Mouse (Mus musculus) limb, embryonic 11.5 days (tissue): Measurements from ENCODE around the gene Phactr1. TPM values are rescaled to one million over a fixed set of nuclear protein-coding genes. Genes with fewer than 3 reads are reported as not detected.

ENCODE experiments used
- ATAC-seq: fragments of 200-750 bp; cut with Nextera tagmentation; 2 replicates; pipeline ENCODE4 v1.8.0; 2017; ENCODE audit warnings: low read depth; ENCODE audit not compliant: insufficient number of reproducible peaks, low FRiP score, low TSS enrichment
- DNase-seq: peaks from one replicate; pipeline ENCODE4 v3.0.0-alpha.2; 2015; ENCODE audit warnings: low spot score
- H3K27ac ChIP-seq: fragments of 300-500 bp; sonication (generic); replicated peaks from 2 replicates; pipeline ENCODE4 v1.5.1; 2014; ENCODE audit warnings: low read depth, mild to moderate bottlenecking, low read length
- H3K27me3 ChIP-seq: fragments of 300-500 bp; sonication (generic); 2 replicates; pipeline ENCODE4 v1.6.1; 2014; ENCODE audit warnings: mild to moderate bottlenecking, low read length, mixed read lengths; ENCODE audit not compliant: control insufficient read depth, insufficient read depth
- H3K36me3 ChIP-seq: fragments of 300-500 bp; sonication (generic); 2 replicates; pipeline ENCODE4 v1.6.1; 2014; ENCODE audit warnings: mild to moderate bottlenecking, low read length, moderate library complexity, mixed read lengths; ENCODE audit not compliant: control insufficient read depth, insufficient read depth
- H3K4me1 ChIP-seq: fragments of 300-500 bp; sonication (generic); 2 replicates; pipeline ENCODE4 v1.6.1; 2014; ENCODE audit warnings: low read length, mixed read lengths; ENCODE audit not compliant: control insufficient read depth, insufficient read depth
- H3K4me2 ChIP-seq: fragments of 300-500 bp; sonication (generic); 2 replicates; pipeline ENCODE4 v1.6.1; 2014; ENCODE audit warnings: low read depth, mild to moderate bottlenecking, moderate library complexity; ENCODE audit not compliant: severe bottlenecking
- H3K4me3 ChIP-seq: fragments of 300-500 bp; sonication (generic); 2 replicates; pipeline ENCODE4 v1.5.1; 2014; ENCODE audit warnings: low read depth, low read length
- H3K9ac ChIP-seq: fragments of 300-500 bp; sonication (generic); 2 replicates; pipeline ENCODE4 v1.6.1; 2014; ENCODE audit warnings: mild to moderate bottlenecking, low read length
- H3K9me3 ChIP-seq: fragments of 300-500 bp; sonication (generic); 2 replicates; pipeline ENCODE4 v1.6.1; 2016; ENCODE audit warnings: low read length; ENCODE audit not compliant: control insufficient read depth
- WGBS: fragments of 180-500 bp; shearing (Covaris S2); extraction: QIAGEN DNeasy Blood & Tissue Kit; methylation state at CpG from one replicate; pipeline ENCODE4 v1.1.7; 2014; 5-methylcytosine and 5-hydroxymethylcytosine counted together
- polyA plus RNA-seq: library from polyadenylated mRNA; unstranded; fragments of >200 nt; fragmentation: Nextera tagmentation; extraction: Ambion mirVana; gene quantifications from 2 replicates; pipeline ENCODE4 v1.2.1, GENCODE M21; 2014

Phactr1 gene
- polyA plus RNA-seq, 1 experiment from 2014 or later: 5.4 TPM

GRCm38 (mm10) chr13:42982646-42983045 lies 302.2 kb downstream of the Phactr1 start:
- Histone ChIP-seq H3K27ac (no peak overlapping the region), H3K4me1 (no peaks in the 10 kb centered on the region), H3K4me3 (no peak overlapping the region), H3K36me3 (no peaks in the 10 kb centered on the region), H3K27me3 (no peaks in the 10 kb centered on the region), H3K9me3 (no peaks in the 10 kb centered on the region), H3K9ac (no peak overlapping the region), H3K4me2 (no peak overlapping the region)
- DNase-seq (no peak), ATAC-seq (no peak)
- WGBS: 85% methylated on average over 9 of the region's 9 CpGs

GRCm38 (mm10) chr13:42985806-42986205 lies 305.4 kb downstream of the Phactr1 start:
- no peak for DNase-seq
- Histone ChIP-seq H3K36me3 (no peaks in the 10 kb centered on the region), H3K27ac (no peak overlapping the region), H3K9ac (no peak overlapping the region), H3K4me2 (no peak overlapping the region), H3K27me3 (no peaks in the 10 kb centered on the region), H3K4me1 (no peaks in the 10 kb centered on the region), H3K4me3 (no peak overlapping the region), H3K9me3 (no peaks in the 10 kb centered on the region)
- no peak for ATAC-seq
- 68% methylated on average over 7 of the region's 7 CpGs for WGBS

- no peaks in the 10 kb centered on the region for H3K9me3 ChIP-seq
- DNase-seq: no peak
Observed at GRCm38 (mm10) chr13:42987931-42988579, 307.6 kb downstream of the Phactr1 start.

DNA sequence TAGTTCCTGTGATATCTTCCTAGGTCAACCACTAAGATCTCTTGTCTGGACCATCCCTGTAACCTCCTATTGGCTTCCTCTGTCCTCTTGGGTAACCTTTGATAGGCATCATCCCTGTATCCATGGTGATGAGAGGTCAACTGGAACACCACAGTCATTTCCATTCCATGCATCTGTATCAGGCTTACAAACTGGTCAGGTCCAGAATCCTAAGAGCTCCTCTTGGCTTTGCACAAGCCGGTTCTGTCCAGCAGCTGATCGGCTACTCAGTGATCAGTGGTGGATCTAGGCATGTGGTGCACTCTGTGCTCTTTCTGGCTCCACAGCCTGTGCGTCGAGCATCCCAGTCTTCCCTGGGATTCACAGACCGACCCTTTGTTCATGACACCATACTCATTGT lies 309.1 kb downstream of the Phactr1 start:
- Histone ChIP-seq H3K4me1 (no peaks in the 10 kb centered on the region), H3K36me3 (no peaks in the 10 kb centered on the region), H3K9me3 (peaks cover 3% of the 10 kb centered on the region; the same call in 1 of the 2 replicates), H3K27me3 (no peaks in the 10 kb centered on the region), H3K4me3 (no peak overlapping the region), H3K9ac (no peak overlapping the region), H3K27ac (no peak overlapping the region), H3K4me2 (no peak overlapping the region)
- DNase-seq (no peak), ATAC-seq (no peak)
- 89% methylated on average over 5 of the region's 5 CpGs for WGBS

More at GRCm38 (mm10) chr13:42987931-42988579, 307.6 kb downstream of the Phactr1 start:
- WGBS: 80% methylated on average over 5 of the region's 5 CpGs
- H3K4me1 ChIP-seq: no peaks in the 10 kb centered on the region
- H3K27me3 ChIP-seq: no peaks in the 10 kb centered on the region
- H3K36me3 ChIP-seq: no peaks in the 10 kb centered on the region
- no peak overlapping the region for H3K4me3 ChIP-seq
- no peak overlapping the region for H3K9ac ChIP-seq
- H3K27ac ChIP-seq: no peak overlapping the region
- no peak overlapping the region for H3K4me2 ChIP-seq
- ATAC-seq: no peak

GRCm38 (mm10) chr13:42990051-42990450 lies 309.6 kb downstream of the Phactr1 start:
- ATAC-seq (no peak), DNase-seq (no peak)
- Histone ChIP-seq H3K4me2 (no peak overlapping the region), H3K27me3 (no peaks in the 10 kb centered on the region), H3K9ac (no peak overlapping the region), H3K4me1 (no peaks in the 10 kb centered on the region), H3K36me3 (no peaks in the 10 kb centered on the region), H3K4me3 (no peak overlapping the region), H3K9me3 (peaks cover 3% of the 10 kb centered on the region; the same call in 1 of the 2 replicates), H3K27ac (no peak overlapping the region)
- 81% methylated on average over 3 of the region's 3 CpGs for WGBS

GRCm38 (mm10) chr13:42990493-42991111 lies 310.2 kb downstream of the Phactr1 start:
- no peak for ATAC-seq
- DNase-seq: no peak
- H3K4me2 ChIP-seq: no peak overlapping the region
- no peak overlapping the region for H3K27ac ChIP-seq
- no peaks in the 10 kb centered on the region for H3K4me1 ChIP-seq
- peaks cover 3% of the 10 kb centered on the region; the same call in 1 of the 2 replicates for H3K9me3 ChIP-seq
- no peaks in the 10 kb centered on the region for H3K36me3 ChIP-seq
- no peak overlapping the region for H3K9ac ChIP-seq
- WGBS: 72% methylated on average over 2 of the region's 2 CpGs
- H3K4me3 ChIP-seq: no peak overlapping the region
- no peaks in the 10 kb centered on the region for H3K27me3 ChIP-seq

GRCm38 (mm10) chr13:42991164-42991563 lies 310.7 kb downstream of the Phactr1 start:
- Histone ChIP-seq H3K4me2 (no peak overlapping the region), H3K27me3 (no peaks in the 10 kb centered on the region), H3K27ac (no peak overlapping the region), H3K4me1 (no peaks in the 10 kb centered on the region), H3K9me3 (peaks cover 3% of the 10 kb centered on the region; the same call in 1 of the 2 replicates), H3K4me3 (no peak overlapping the region), H3K36me3 (no peaks in the 10 kb centered on the region), H3K9ac (no peak overlapping the region)
- DNase-seq (no peak), ATAC-seq (no peak)
- 62% methylated on average over 3 of the region's 3 CpGs for WGBS

DNA sequence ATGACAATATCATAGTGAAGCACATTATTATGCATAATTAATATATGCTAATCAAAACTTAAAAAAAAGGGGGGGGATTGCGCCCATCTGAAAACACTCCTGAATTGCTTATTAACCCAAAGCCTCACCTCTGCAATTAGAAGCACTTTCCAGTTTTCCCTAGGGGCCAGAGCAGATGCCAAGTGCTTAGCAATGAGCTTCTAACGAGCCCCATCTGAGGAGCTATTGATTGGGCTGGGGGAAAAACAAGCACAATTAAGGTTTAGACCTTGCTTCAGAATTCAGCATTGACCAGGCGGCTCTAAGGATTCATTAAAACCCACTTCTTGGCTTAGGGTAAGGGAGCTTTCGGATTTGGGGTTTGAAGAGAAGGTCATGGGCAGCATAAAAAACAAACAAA lies 311.9 kb downstream of the Phactr1 start:
- Histone ChIP-seq H3K4me1 (no peaks in the 10 kb centered on the region), H3K27ac (no peak overlapping the region), H3K9ac (no peak overlapping the region), H3K9me3 (peaks cover 3% of the 10 kb centered on the region; the same call in 1 of the 2 replicates), H3K4me3 (no peak overlapping the region), H3K36me3 (no peaks in the 10 kb centered on the region), H3K4me2 (no peak overlapping the region), H3K27me3 (no peaks in the 10 kb centered on the region)
- DNase-seq (no peak), ATAC-seq (no peak)
- WGBS: 40% methylated on average over 4 of the region's 4 CpGs
